Mouse (Mus musculus) cortical plate, adult 2 months (tissue): ENCODE results near the gene 1700007K13Rik. TPM values are rescaled to one million over a fixed set of nuclear protein-coding genes. Genes with fewer than 3 reads are reported as not detected.
A peak's percentile ranks its signal among the peaks of the same experiment; 100 is the strongest.

Experiments used
- H3K27ac ChIP-seq: fragments of 200-500 bp; 2 replicates; pipeline ENCODE4 v1.5.1; 2012; ENCODE audit warnings: low read length, control low read depth, inconsistent platforms; ENCODE audit not compliant: insufficient read depth
- H3K4me1 ChIP-seq: fragments of 200-500 bp; 2 replicates; pipeline ENCODE4 v1.6.1; 2011; ENCODE audit warnings: low read length; ENCODE audit not compliant: control insufficient read depth, insufficient read depth
- H3K4me3 ChIP-seq: fragments of 200-500 bp; 2 replicates; pipeline ENCODE4 v1.5.1; 2011; ENCODE audit warnings: mild to moderate bottlenecking, low read length, control low read depth; ENCODE audit not compliant: insufficient read depth
- CTCF ChIP-seq: fragments of 200-500 bp; IDR thresholded peaks from 2 replicates; pipeline ENCODE4 v1.5.1; 2011; ENCODE audit warnings: mild to moderate bottlenecking, control low read depth, low read length; ENCODE audit not compliant: insufficient read depth; ENCODE audit errors: extremely low read depth
- POLR2A ChIP-seq: fragments of 200-500 bp; IDR thresholded peaks from 2 replicates; pipeline ENCODE4 v1.6.1; 2011; ENCODE audit warnings: mild to moderate bottlenecking, low read length, control low read depth; ENCODE audit not compliant: insufficient read depth; ENCODE audit errors: extremely low read depth
- polyA plus RNA-seq: library from polyadenylated mRNA; depleted of rRNA; stranded (reverse); fragments of >200 nt; gene quantifications from 2 replicates; pipeline ENCODE4 v1.2.3, GENCODE M21; 2012; rRNA removed

The 1700007K13Rik gene
- polyA plus RNA-seq, 1 experiment: 4.4 TPM

DNA sequence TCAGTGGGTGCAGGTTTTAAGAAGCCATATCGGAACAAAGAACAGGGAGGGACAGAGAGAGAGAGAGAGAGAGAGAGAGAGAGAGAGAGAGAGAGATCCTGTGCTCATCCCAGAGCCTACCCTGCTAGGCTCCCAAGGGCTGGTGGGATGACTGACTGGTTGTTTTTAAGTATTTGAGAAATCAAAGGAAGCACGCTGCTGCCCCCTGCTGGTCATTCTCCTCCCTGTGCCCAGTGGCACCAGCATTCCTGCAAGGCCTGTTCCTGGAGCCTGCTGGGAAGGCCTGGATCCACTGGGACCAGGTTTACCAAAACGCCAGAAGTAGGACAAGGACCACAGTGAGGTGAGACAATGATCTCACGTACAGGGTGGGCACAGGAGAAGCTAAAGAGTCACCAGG lies 46.2 kb downstream of the 1700007K13Rik start:
- H3K4me3 ChIP-seq: no peak overlapping the region
- peaks cover 4% of the 10 kb centered on the region; the same call in 1 of the 2 replicates for H3K4me1 ChIP-seq
- TF ChIP-seq POLR2A: no peak
- peak; percentile 87 for TF ChIP-seq CTCF
- no peak overlapping the region for H3K27ac ChIP-seq

DNA sequence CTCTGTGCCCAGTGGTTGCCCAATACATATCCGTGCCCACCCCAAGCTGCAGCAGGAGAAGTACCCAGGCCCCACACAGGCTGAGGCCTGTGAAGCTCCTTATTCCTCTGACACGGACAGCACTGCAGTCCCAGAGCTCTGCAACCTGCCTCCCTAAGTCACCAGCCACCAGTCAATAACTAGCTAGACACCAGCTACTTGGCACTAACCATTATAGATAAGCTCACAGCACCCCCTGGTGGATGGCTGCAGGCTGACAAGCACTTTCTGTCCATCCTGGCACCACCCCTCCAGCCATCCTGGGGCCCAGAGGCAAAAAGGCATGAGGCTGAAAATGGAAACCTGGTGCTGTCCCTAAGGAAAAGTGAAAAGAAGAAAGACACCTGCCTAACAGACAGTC lies 48.1 kb downstream of the 1700007K13Rik start:
- peaks cover 11% of the 10 kb centered on the region for H3K4me1 ChIP-seq
- H3K27ac ChIP-seq: no peak overlapping the region
- H3K4me3 ChIP-seq: no peak overlapping the region
- TF ChIP-seq POLR2A: no peak
- TF ChIP-seq CTCF: peak; percentile 95

DNA sequence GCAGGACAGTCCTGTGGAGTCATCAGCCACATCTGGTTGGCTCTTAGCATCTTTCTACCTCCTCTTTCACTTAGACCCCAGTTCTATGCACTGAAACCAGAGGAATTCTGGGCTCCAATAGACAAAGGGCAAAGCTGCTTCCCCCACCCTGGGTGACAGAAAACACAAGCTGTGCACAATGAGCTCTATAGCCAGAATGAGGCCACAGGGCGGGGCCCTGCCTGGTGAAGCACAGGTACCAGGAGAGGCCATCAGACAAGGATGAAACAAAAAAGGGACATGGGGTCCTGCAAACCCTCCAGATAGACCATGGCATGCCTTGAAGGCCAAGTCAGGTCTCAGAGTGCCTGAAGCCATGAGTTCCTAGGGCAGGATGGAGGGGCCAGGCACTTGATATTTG lies 49.6 kb downstream of the 1700007K13Rik start:
- H3K4me3 ChIP-seq: no peak overlapping the region
- peak overlapping the region; percentile 40 for H3K27ac ChIP-seq
- no peak for TF ChIP-seq POLR2A
- H3K4me1 ChIP-seq: peaks cover 11% of the 10 kb centered on the region

DNA sequence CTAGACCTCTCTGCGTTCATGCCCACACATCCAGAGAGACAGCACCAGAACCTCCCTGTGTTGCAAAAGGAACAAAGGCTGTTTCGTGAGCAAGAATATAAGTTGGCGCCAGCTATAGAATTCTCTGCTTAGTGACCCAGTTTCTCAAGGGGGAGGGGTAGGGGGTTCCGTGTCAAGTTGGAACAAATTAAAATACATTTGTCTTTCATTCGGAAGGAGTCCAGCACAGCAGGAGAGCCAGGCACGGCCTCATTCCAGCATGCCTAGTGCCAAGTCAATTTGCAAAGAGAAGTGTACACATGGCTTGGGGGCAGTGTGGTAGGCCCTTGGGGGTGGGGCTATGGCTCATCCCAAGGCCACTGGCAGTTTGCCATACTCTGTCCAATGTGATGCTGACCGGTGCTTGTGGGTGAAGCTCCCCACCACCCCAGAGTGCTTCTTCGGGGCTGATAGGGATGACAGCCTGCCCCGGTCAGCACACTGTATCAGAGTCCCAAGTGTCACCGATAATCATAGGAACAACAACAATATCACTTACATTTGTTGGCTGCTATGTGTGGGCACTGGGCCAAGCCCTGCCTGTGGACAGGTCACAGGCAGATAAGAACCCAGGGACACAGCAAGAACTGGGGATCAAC lies 50.6 kb downstream of the 1700007K13Rik start:
- Histone ChIP-seq H3K27ac (peak overlapping the region; percentile 52), H3K4me3 (no peak overlapping the region), H3K4me1 (peaks cover 11% of the 10 kb centered on the region)
- TF ChIP-seq POLR2A (no peak), CTCF (no peak)

DNA sequence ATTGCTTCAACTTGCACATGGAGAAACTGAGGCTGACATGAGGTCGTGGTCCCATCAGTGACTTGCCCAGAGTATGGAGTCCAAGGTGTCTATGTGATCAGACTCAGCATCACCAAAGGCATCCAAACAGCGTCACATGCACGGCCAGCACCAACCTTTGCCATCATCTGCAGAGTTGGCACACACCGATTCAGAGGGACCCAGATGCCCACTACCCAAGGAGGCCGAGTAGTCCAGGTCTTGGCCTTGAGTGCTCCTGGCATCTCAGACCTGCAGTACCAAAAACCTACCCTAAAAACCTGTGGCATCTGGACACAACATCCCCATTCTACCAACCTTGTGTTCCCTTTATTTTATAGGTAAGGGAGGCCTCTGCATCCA lies 51.4 kb downstream of the 1700007K13Rik start:
- Histone ChIP-seq H3K27ac (peak overlapping the region; percentile 52), H3K4me1 (peaks cover 11% of the 10 kb centered on the region), H3K4me3 (no peak overlapping the region)
- TF ChIP-seq POLR2A: no peak

DNA sequence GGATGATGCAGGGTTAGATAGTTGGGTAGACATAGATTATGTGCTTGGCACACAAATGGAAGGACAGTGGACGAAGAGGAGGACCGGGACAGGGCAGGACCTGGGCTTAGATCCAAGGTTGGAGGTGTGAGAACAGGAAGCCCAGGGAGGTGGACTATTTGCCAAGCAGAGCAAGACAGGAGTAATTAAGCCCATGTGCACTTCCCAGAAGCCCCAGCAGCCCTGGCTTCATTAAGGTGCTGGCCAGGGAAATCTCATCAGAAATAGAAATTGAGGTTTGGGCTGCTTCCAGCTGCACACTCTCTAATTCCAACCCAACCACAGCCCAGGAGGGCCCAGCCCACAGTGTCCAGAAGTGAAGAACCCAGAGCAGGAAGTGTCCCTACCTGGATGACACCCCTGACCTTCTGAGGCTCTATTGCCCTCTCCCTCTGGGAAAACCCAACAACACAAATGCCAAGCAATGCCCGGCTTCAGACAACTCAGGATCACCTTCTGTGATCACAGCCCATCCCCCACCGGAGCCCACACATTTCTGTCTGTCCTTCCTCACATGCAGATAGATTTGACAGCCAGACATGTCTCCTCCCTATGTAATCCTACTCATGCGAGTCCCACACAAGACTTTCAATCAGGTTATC lies 51.9 kb downstream of the 1700007K13Rik start:
- no peak for TF ChIP-seq CTCF
- TF ChIP-seq POLR2A: no peak
- Histone ChIP-seq H3K27ac (peak overlapping the region; percentile 52; the same call in 1 of the 2 replicates), H3K4me1 (peaks cover 12% of the 10 kb centered on the region)

DNA sequence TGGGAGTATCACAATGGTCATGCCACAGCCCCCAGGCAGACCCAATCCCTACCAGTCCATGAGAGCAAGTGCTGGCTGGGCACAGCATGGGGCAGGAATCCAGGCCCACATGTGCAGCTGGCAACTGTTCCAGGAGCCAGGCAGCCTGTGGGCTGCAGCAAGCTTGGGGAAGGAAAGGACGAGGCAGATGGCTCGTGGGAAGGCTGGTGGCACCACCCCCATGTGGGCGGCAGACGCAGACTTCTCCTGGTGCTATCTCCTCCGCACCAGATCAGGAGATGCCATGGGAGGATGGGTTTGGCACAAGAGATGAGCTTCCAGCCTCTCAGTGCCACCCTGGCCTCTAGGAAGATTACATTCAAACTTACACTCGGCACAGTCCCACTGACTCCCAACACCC lies 53.2 kb downstream of the 1700007K13Rik start:
- H3K4me3 ChIP-seq: no peak overlapping the region
- TF ChIP-seq POLR2A: no peak
- TF ChIP-seq CTCF: no peak
- H3K4me1 ChIP-seq: peaks cover 12% of the 10 kb centered on the region
- peak overlapping the region; percentile 33 for H3K27ac ChIP-seq

More for the DNA sequence above, 51.9 kb downstream of the 1700007K13Rik start:
- no peak overlapping the region for H3K4me3 ChIP-seq

Other genes starting within 250 kb of the 1700007K13Rik start
- gene Ppp1r26, start 19.5 kb downstream of the 1700007K13Rik start, polyA plus RNA-seq: 15.3 and 15.7 TPM in 2 replicates
- gene Mrps2, start 1.7 kb upstream of the 1700007K13Rik start, polyA plus RNA-seq: 37.2 and 38.8 TPM in 2 replicates
- 1.8 and 2.0 TPM in 2 replicates for gene Gbgt1, start 30.6 kb upstream of the 1700007K13Rik start, polyA plus RNA-seq
- gene Gm10134, start 39.8 kb upstream of the 1700007K13Rik start, polyA plus RNA-seq: 0.79 TPM in 1 of 2 replicates, not detected in the other
- gene Ralgds, start 46.8 kb upstream of the 1700007K13Rik start, polyA plus RNA-seq: 107 and 112 TPM in 2 replicates
- gene Cel, start 97.1 kb upstream of the 1700007K13Rik start, polyA plus RNA-seq: 0.06 and 0.08 TPM in 2 replicates
- gene Gtf3c5, start 117.4 kb upstream of the 1700007K13Rik start, polyA plus RNA-seq: 20.7 and 23.3 TPM in 2 replicates
- not detected in 2 replicates for gene Gfi1b, start 155.7 kb upstream of the 1700007K13Rik start, polyA plus RNA-seq
- 36.1 and 38.7 TPM in 2 replicates for gene Tsc1, start 174.9 kb upstream of the 1700007K13Rik start, polyA plus RNA-seq
- 0.29 and 0.38 TPM in 2 replicates for gene Spaca9, start 233.4 kb upstream of the 1700007K13Rik start, polyA plus RNA-seq
- gene Ak8, start 233.8 kb upstream of the 1700007K13Rik start, polyA plus RNA-seq: 2.2 and 2.7 TPM in 2 replicates